Mouse (Mus musculus): ENCODE data around the gene Inpp5b. TPM values are rescaled to one million over a fixed set of nuclear protein-coding genes. Genes with fewer than 3 reads are reported as not detected.

The Inpp5b gene
- polyA plus RNA-seq, 1 experiment = 61.0 TPM

- peak; percentile 79 for DNase-seq
- peak overlapping the region; percentile 59 for H3K27ac ChIP-seq (ENCODE audit: insufficient read depth, low read depth, low read length)
These were observed 10.9 kb downstream of the Inpp5b start for GRCm38 (mm10) chr4:124752281-124753199.

GRCm38 (mm10) chr4:124755526-124755925, 13.9 kb downstream of the Inpp5b start:
- WGBS = 34% methylated on average over 7 of the region's 7 CpGs
- DNase-seq = peak; percentile 38
- Histone ChIP-seq H3K4me3 (ENCODE audit: insufficient read depth, low read depth, low read length) (no peak overlapping the region), H3K36me3 (ENCODE audit: control insufficient read depth, insufficient read depth, low read length) (no peaks in the 10 kb centered on the region; the same call in 1 of the 2 replicates), H3K27me3 (replicated peaks; ENCODE audit: control insufficient read depth, insufficient read depth, low read length) (no peaks in the 10 kb centered on the region), H3K27ac (ENCODE audit: insufficient read depth, low read depth, low read length) (peak overlapping the region; percentile 37), H3K4me1 (ENCODE audit: control insufficient read depth, insufficient read depth, low read length) (peaks cover 27% of the 10 kb centered on the region)
- TF ChIP-seq CTCF (conservative IDR thresholded peaks at IDR 0.05; ENCODE audit: insufficient read depth, insufficient read length, low read depth, low read length) (no peak), POLR2A (IDR thresholded peaks at IDR 0.05; ENCODE audit: low read depth, low read length) (no peak)

More at GRCm38 (mm10) chr4:124752281-124753199, 10.9 kb downstream of the Inpp5b start:
- no peak for TF ChIP-seq POLR2A (IDR thresholded peaks at IDR 0.05; ENCODE audit: low read depth, low read length)
- TF ChIP-seq CTCF (conservative IDR thresholded peaks at IDR 0.05; ENCODE audit: insufficient read depth, insufficient read length, low read depth, low read length) = 0 out of 2 replicates have a peak, but pooled peaks have one; percentile 12
- no peaks in the 10 kb centered on the region for H3K36me3 ChIP-seq (ENCODE audit: control insufficient read depth, insufficient read depth, low read length)
- 11% methylated on average over 15 of the region's 15 CpGs for WGBS
- H3K4me1 ChIP-seq (ENCODE audit: control insufficient read depth, insufficient read depth, low read length) = peaks cover 15% of the 10 kb centered on the region
- H3K4me3 ChIP-seq (ENCODE audit: insufficient read depth, low read depth, low read length) = peak overlapping the region; percentile 77
- H3K27me3 ChIP-seq (replicated peaks; ENCODE audit: control insufficient read depth, insufficient read depth, low read length) = no peaks in the 10 kb centered on the region

GRCm38 (mm10) chr4:124759305-124759811, 17.7 kb downstream of the Inpp5b start:
- H3K4me3 ChIP-seq (ENCODE audit: insufficient read depth, low read depth, low read length) = no peak overlapping the region
- DNase-seq = peak; percentile 65
- H3K27ac ChIP-seq (ENCODE audit: insufficient read depth, low read depth, low read length) = peak overlapping the region; percentile 64
- H3K4me1 ChIP-seq (ENCODE audit: control insufficient read depth, insufficient read depth, low read length) = peaks cover 18% of the 10 kb centered on the region
- H3K27me3 ChIP-seq (replicated peaks; ENCODE audit: control insufficient read depth, insufficient read depth, low read length) = no peaks in the 10 kb centered on the region
- WGBS = 26% methylated on average over 7 of the region's 7 CpGs
- no peak for TF ChIP-seq POLR2A (IDR thresholded peaks at IDR 0.05; ENCODE audit: low read depth, low read length)
- no peak for TF ChIP-seq CTCF (conservative IDR thresholded peaks at IDR 0.05; ENCODE audit: insufficient read depth, insufficient read length, low read depth, low read length)
- H3K36me3 ChIP-seq (ENCODE audit: control insufficient read depth, insufficient read depth, low read length) = no peaks in the 10 kb centered on the region; the same call in 1 of the 2 replicates

GRCm38 (mm10) chr4:124761201-124761600, 19.6 kb downstream of the Inpp5b start:
- no peak for DNase-seq
- peaks cover 22% of the 10 kb centered on the region for H3K4me1 ChIP-seq (ENCODE audit: control insufficient read depth, insufficient read depth, low read length)
- 0 out of 2 replicates have a peak overlapping the region, but pooled peaks have one; percentile 24 for H3K27ac ChIP-seq (ENCODE audit: insufficient read depth, low read depth, low read length)
- H3K27me3 ChIP-seq (replicated peaks; ENCODE audit: control insufficient read depth, insufficient read depth, low read length) = no peaks in the 10 kb centered on the region
- TF ChIP-seq POLR2A (IDR thresholded peaks at IDR 0.05; ENCODE audit: low read depth, low read length) (no peak), CTCF (conservative IDR thresholded peaks at IDR 0.05; ENCODE audit: insufficient read depth, insufficient read length, low read depth, low read length) (no peak)
- no peaks in the 10 kb centered on the region; the same call in 1 of the 2 replicates for H3K36me3 ChIP-seq (ENCODE audit: control insufficient read depth, insufficient read depth, low read length)
- H3K4me3 ChIP-seq (ENCODE audit: insufficient read depth, low read depth, low read length) = no peak overlapping the region
- WGBS = 50% methylated on average over 1 of the region's 1 CpGs

GRCm38 (mm10) chr4:124762858-124763452, 21.3 kb downstream of the Inpp5b start:
- DNase-seq = no peak
- no peak for TF ChIP-seq POLR2A (IDR thresholded peaks at IDR 0.05; ENCODE audit: low read depth, low read length)
- no peak for TF ChIP-seq CTCF (conservative IDR thresholded peaks at IDR 0.05; ENCODE audit: insufficient read depth, insufficient read length, low read depth, low read length)
- Histone ChIP-seq H3K4me1 (ENCODE audit: control insufficient read depth, insufficient read depth, low read length) (peaks cover 33% of the 10 kb centered on the region), H3K27ac (ENCODE audit: insufficient read depth, low read depth, low read length) (no peak overlapping the region), H3K36me3 (ENCODE audit: control insufficient read depth, insufficient read depth, low read length) (no peaks in the 10 kb centered on the region; the same call in 1 of the 2 replicates), H3K27me3 (replicated peaks; ENCODE audit: control insufficient read depth, insufficient read depth, low read length) (no peaks in the 10 kb centered on the region), H3K4me3 (ENCODE audit: insufficient read depth, low read depth, low read length) (no peak overlapping the region)
- WGBS = 85% methylated on average over 6 of the region's 6 CpGs

DNA sequence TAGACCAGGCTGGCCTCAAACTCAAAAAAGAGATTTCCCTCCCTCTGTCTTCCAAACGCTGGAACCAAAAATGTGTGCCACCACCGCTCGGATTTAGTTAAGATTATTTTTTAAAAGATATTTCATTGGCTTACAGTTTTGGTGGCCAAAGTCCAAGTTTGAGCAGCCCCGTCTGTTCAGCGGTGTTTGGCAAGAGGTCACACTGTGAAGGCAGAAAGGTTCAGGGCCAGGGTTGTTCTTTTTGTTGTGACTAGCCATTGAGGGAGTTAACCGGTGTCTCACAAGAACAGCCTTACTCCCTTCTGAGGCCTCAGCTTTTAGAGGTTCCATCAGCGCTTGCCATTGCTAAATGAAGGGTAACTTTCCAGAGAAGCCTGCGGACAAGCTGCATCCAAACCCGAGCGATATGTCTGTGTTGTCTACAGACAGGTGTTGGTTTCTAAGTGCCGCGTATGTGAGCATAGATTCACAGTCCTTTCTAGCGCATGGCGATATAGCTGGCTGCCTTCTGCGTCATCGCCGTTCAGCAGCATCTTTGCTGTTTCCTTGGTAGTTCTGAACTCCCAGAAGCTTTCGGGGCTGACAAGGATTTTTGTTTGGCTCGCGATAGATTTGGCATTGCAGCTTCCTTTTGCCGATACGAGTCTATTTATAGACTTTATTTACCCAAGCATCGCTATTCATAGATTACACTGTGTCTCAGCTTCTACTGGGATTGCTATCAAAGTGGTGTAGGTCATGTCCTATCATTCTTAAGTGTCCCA, 24.3 kb downstream of the Inpp5b start:
- peak; percentile 75 for DNase-seq
- H3K4me3 ChIP-seq (ENCODE audit: insufficient read depth, low read depth, low read length) = no peak overlapping the region
- no peaks in the 10 kb centered on the region for H3K36me3 ChIP-seq (ENCODE audit: control insufficient read depth, insufficient read depth, low read length)
- H3K4me1 ChIP-seq (ENCODE audit: control insufficient read depth, insufficient read depth, low read length) = peaks cover 15% of the 10 kb centered on the region
- H3K27me3 ChIP-seq (replicated peaks; ENCODE audit: control insufficient read depth, insufficient read depth, low read length) = no peaks in the 10 kb centered on the region
- TF ChIP-seq POLR2A (IDR thresholded peaks at IDR 0.05; ENCODE audit: low read depth, low read length) = no peak
- no peak for TF ChIP-seq CTCF (conservative IDR thresholded peaks at IDR 0.05; ENCODE audit: insufficient read depth, insufficient read length, low read depth, low read length)
- H3K27ac ChIP-seq (ENCODE audit: insufficient read depth, low read depth, low read length) = peak overlapping the region; percentile 68
- WGBS = 56% methylated on average over 23 of the region's 23 CpGs

All from kidney, adult 2 months (tissue).